Mouse (Mus musculus) cerebellum, adult 2 months (tissue): ENCODE data around the gene Nhlrc2. TPM values are rescaled to one million over a fixed set of nuclear protein-coding genes. Genes with fewer than 3 reads are reported as not detected.
A peak's percentile ranks its signal among the peaks of the same experiment; 100 is the strongest.
"Not testable (repeated sequence)": the region's sequence is repeated elsewhere in the genome, so short reads cannot be mapped to it uniquely, and the experiment has no call there.

Source experiments
- DNase-seq, 2 experiments: peaks; one replicate each; pipeline ENCODE4 v3.0.0; 2021
- H3K27ac ChIP-seq: fragments of 200-500 bp; 2 replicates; pipeline ENCODE4 v1.5.1; 2012; ENCODE audit warnings: low read length, control low read depth, inconsistent platforms; ENCODE audit not compliant: insufficient read depth
- H3K27me3 ChIP-seq: fragments of 200-500 bp; 2 replicates; pipeline ENCODE4 v1.6.1; 2012; ENCODE audit warnings: inconsistent platforms, mild to moderate bottlenecking, low read length, moderate library complexity; ENCODE audit not compliant: control insufficient read depth, insufficient read depth
- H3K4me1 ChIP-seq: fragments of 200-500 bp; 2 replicates; pipeline ENCODE4 v1.6.1; 2011; ENCODE audit warnings: low read length; ENCODE audit not compliant: control insufficient read depth, insufficient read depth
- H3K4me3 ChIP-seq: fragments of 200-500 bp; replicated peaks from 2 replicates; pipeline ENCODE3; 2011; ENCODE audit warnings: mild to moderate bottlenecking, low read depth, low read length, control low read depth; ENCODE audit not compliant: insufficient read depth
- CTCF ChIP-seq: fragments of 200-500 bp; IDR thresholded peaks from 2 replicates; pipeline ENCODE4 v1.5.1; 2011; ENCODE audit warnings: low read depth, mild to moderate bottlenecking, control low read depth, low read length, moderate library complexity, borderline replicate concordance; ENCODE audit not compliant: insufficient read depth
- POLR2A ChIP-seq: fragments of 200-500 bp; IDR thresholded peaks from 2 replicates; pipeline ENCODE4 v1.6.1; 2011; ENCODE audit warnings: low read length, control low read depth, borderline replicate concordance; ENCODE audit not compliant: insufficient read depth
- WGBS: fragments of 180-500 bp; shearing (Covaris S2); methylation state at CpG from one replicate; pipeline ENCODE4 v1.1.7; 2018; 5-methylcytosine and 5-hydroxymethylcytosine counted together
- polyA plus RNA-seq: library from polyadenylated mRNA; depleted of rRNA; stranded (reverse); fragments of >200 nt; gene quantifications from 2 replicates; pipeline ENCODE4 v1.2.3, GENCODE M21; 2012; rRNA removed

Gene Nhlrc2
- 10.8 and 11.8 TPM in 2 replicates for polyA plus RNA-seq

GRCm38 (mm10) chr19:56548230-56549032 is at the start of gene Nhlrc2:
TSS of gene Nhlrc2 (plus strand) at chr19:56548261.
- H3K27me3 ChIP-seq: no peaks in the 10 kb centered on the region
- DNase-seq: peak; percentile 83 to 90
- peak within 1 kb of the TSS; percentile 95 for H3K4me3 ChIP-seq
- no peaks in the 10 kb centered on the region for H3K4me1 ChIP-seq
- under 1% methylated on average over 69 of the region's 69 CpGs for WGBS
- no peak for TF ChIP-seq CTCF
- peak; percentile 41; the same call in 1 of the 2 replicates for TF ChIP-seq POLR2A
- H3K27ac ChIP-seq: peak within 1 kb of the TSS; percentile 77

DNA sequence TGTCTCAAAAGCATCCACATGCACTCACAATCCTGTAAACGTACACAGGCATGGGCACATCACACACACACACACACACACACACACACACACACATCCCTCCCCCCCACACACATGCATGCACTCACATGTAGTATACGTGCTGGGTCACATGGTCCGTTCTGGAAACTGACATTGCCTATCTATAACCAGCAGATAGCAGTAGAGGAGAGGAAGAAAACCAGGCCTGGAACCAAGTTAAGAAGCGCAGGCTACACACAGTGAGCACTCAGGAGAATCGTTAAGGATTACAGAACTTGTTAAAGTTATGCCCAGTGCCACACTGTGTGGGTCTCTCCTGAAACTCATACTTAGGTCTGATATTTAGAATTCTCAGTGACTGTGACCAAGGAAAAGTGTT is 45.0 kb upstream of the Nhlrc2 start:
- not testable (repeated sequence) for DNase-seq, H3K4me1 ChIP-seq, H3K27ac ChIP-seq, H3K27me3 ChIP-seq, H3K4me3 ChIP-seq
- WGBS: no CpG with 5 or more reads among the region's 5 CpGs

DNA sequence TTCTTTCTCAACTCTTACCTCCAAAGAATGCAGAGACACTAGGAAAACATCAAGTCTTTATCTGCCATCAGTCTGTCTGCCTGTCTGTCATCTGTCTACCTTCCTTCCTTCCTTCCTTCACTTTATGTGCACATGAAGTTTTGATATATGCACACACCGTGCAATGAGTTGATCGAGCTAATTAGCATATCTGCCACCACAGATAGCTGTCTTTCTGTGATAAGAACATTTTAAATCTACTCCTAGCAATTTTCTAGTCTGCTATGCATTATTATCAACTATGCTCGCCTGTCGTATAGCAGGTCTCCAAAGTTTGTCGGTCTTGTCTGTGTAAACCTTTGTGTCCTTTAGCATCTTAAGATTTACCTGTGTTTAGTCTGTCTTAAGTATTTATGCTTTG is 44.5 kb upstream of the Nhlrc2 start:
- not testable (repeated sequence) for DNase-seq, H3K27ac ChIP-seq, H3K4me1 ChIP-seq, H3K4me3 ChIP-seq, H3K27me3 ChIP-seq
- no CpG with 5 or more reads among the region's 5 CpGs for WGBS

DNA sequence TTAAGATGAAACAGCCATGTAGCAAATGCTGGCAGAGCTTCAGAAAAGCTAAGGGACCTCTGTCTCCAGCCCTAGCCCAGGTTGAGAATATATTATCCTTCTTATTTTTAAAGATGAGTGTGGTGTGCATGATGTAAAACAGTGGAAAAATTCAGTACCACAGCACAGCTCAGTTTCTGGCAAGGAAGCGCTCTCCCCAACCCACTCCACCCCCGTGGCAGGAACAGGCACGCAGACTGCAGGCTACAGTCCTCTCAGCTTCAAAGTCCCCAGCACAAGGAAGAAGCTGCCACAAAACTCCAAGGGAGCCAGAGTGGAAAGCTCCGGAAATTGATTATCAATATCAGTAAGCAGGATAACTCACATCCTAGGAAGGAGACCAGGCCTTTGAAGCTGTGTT is 36.9 kb upstream of the Nhlrc2 start:
- no CpG with 5 or more reads among the region's 4 CpGs for WGBS

DNA sequence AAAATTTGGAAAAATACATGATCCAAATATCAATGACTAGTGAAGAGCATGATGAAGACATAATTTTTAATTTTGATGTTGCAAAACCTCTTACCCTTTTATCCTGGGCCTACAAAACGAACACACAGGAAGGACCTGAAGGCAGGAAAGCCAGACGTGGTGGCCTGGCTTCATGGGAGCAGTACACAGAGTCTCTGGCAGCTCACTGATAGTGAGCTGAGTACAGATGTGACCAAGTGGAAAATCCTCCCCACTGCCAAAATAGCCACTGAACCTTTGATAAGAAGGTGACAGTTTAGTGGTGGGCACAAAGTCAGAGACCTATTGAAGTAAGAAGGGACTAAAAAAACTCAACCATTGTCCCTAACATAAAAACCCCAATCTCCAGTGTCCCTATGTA is 34.5 kb upstream of the Nhlrc2 start:
- H3K27ac ChIP-seq, H3K4me1 ChIP-seq, DNase-seq, H3K27me3 ChIP-seq, H3K4me3 ChIP-seq: not testable (repeated sequence)
- WGBS: no CpG with 5 or more reads among the region's 2 CpGs

More for the DNA sequence above, 36.9 kb upstream of the Nhlrc2 start:
- not testable (repeated sequence) for DNase-seq, H3K4me1 ChIP-seq, H3K27ac ChIP-seq, H3K27me3 ChIP-seq, H3K4me3 ChIP-seq

- not testable (repeated sequence) for DNase-seq, H3K27me3 ChIP-seq
Measured at GRCm38 (mm10) chr19:56519408-56519807, 28.7 kb upstream of the Nhlrc2 start.

DNA sequence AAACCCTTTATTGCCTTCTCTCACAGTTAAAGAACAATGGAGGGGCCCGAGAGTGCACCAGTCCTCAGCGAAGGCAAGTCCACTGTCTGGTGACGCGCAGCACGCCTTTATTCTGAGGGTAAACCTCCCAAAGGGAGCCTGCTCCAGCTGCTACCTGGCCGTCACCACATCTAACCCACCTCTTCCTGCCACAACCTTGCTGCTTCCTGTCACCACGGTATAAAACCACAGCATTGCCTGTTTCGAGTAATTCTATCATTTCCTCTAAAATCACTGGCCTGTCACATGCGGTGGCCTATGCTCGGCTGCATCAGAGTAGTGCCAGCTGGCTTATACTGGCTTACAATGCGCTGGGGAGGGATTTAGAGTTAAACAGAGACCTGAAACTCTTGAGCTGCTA is 17.5 kb upstream of the Nhlrc2 start:
- no CpG with 5 or more reads among the region's 11 CpGs for WGBS

More at GRCm38 (mm10) chr19:56519408-56519807, 28.7 kb upstream of the Nhlrc2 start:
- not testable (repeated sequence) for H3K4me1 ChIP-seq, H3K27ac ChIP-seq, H3K4me3 ChIP-seq
- WGBS: no CpG with 5 or more reads among the region's 7 CpGs

GRCm38 (mm10) chr19:56531251-56531650 is 16.8 kb upstream of the Nhlrc2 start:
- no peak overlapping the region for H3K4me3 ChIP-seq
- WGBS: 92% methylated on average over 12 of the region's 12 CpGs
- 0 out of 2 replicates have a peak, but pooled peaks cover 2% of the 10 kb centered on the region for H3K4me1 ChIP-seq
- no peak for DNase-seq
- H3K27me3 ChIP-seq: no peaks in the 10 kb centered on the region
- no peak overlapping the region for H3K27ac ChIP-seq
- TF ChIP-seq POLR2A (no peak), CTCF (no peak)

More for the DNA sequence above, 17.5 kb upstream of the Nhlrc2 start:
- not testable (repeated sequence) for H3K4me3 ChIP-seq, DNase-seq, H3K27ac ChIP-seq, H3K4me1 ChIP-seq, H3K27me3 ChIP-seq
